Mouse (Mus musculus): ENCODE data around the gene Phf11b. TPM values are rescaled to one million over a fixed set of nuclear protein-coding genes. Genes with fewer than 3 reads are reported as not detected.
"Not testable (repeated sequence)": the region's sequence is repeated elsewhere in the genome, so short reads cannot be mapped to it uniquely, and the experiment has no call there.

Phf11b gene
- polyA plus RNA-seq (2011; ENCODE audit: insufficient read depth, insufficient read length, low replicate concordance, missing spikeins) = 3.3 and 10.0 TPM in 2 replicates

DNA sequence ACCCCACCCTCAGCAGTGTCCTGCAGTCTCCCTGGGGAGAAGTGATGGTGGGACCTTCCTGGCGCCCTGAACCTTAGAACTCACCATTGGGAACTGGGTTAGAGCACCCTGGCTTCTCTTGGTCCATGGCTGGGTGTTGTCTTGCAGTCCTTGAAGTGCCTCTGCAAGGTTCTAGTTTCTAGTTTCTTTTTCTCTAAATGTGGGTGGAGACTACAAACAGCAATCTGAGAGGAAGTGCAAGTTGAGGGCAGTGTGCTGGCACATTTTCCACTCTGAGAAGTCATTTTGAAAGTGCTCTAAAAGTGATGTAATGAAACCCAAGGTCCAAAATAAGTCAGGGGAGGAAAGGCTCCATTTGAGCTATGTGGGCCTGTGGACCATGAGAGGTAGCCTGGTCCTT lies at the start of gene Phf11b:
Gene Phf11b (minus strand): TSS at position 163 of the 400 bp plus-strand sequence.
- WGBS = 59% methylated on average over 1 of the region's 1 CpGs
- not testable (repeated sequence) for H3K4me1 ChIP-seq (ENCODE audit: control insufficient read depth, insufficient read depth, low read length)
- H3K4me3 ChIP-seq (replicated peaks; ENCODE audit: control insufficient read depth, low read depth, low read length) = peak within 1 kb of the TSS; percentile 47
- peak within 1 kb of the TSS; percentile 74 for H3K27ac ChIP-seq (ENCODE audit: control insufficient read depth, insufficient read depth, low read depth, low read length, poor library complexity)

- H3K27ac ChIP-seq (ENCODE audit: control insufficient read depth, insufficient read depth, low read depth, low read length, poor library complexity); H3K4me3 ChIP-seq (replicated peaks; ENCODE audit: control insufficient read depth, low read depth, low read length); H3K4me1 ChIP-seq (ENCODE audit: control insufficient read depth, insufficient read depth, low read length): not testable (repeated sequence)
- 87% methylated on average over 4 of the region's 4 CpGs for WGBS
Observed at GRCm38 (mm10) chr14:59390181-59390580, 49.0 kb upstream of the Phf11b start.

DNA sequence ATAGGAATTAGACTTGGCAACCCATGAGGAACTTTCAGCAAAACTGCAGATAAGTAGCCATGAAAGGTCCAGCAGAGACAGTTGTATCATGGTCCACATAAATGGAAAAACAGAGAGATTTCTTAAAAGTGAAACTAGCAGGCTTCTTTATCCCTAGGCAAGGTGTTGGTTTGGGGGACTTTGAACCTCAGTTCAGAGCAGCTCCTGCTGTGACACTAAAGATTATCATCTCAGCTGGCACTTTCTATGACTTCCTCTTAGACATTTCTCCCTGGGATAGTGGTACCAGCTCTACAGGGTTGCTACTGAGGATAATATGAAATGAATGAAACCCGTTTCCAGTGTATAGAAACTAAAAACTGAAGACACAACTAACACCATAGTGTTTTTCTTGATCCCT lies 48.4 kb upstream of the Phf11b start:
- 78% methylated on average over 1 of the region's 1 CpGs for WGBS
- H3K27ac ChIP-seq (ENCODE audit: control insufficient read depth, insufficient read depth, low read depth, low read length, poor library complexity) = no peak overlapping the region
- TF ChIP-seq POLR2A (IDR thresholded peaks at IDR 0.05; ENCODE audit: borderline replicate concordance, control insufficient read depth, low read depth, low read length) (no peak), CTCF (IDR thresholded peaks at IDR 0.05; ENCODE audit: control insufficient read depth, insufficient read depth, low read length) (no peak)
- no peak overlapping the region for H3K4me3 ChIP-seq (replicated peaks; ENCODE audit: control insufficient read depth, low read depth, low read length)
- H3K4me1 ChIP-seq (ENCODE audit: control insufficient read depth, insufficient read depth, low read length) = no peaks in the 10 kb centered on the region

DNA sequence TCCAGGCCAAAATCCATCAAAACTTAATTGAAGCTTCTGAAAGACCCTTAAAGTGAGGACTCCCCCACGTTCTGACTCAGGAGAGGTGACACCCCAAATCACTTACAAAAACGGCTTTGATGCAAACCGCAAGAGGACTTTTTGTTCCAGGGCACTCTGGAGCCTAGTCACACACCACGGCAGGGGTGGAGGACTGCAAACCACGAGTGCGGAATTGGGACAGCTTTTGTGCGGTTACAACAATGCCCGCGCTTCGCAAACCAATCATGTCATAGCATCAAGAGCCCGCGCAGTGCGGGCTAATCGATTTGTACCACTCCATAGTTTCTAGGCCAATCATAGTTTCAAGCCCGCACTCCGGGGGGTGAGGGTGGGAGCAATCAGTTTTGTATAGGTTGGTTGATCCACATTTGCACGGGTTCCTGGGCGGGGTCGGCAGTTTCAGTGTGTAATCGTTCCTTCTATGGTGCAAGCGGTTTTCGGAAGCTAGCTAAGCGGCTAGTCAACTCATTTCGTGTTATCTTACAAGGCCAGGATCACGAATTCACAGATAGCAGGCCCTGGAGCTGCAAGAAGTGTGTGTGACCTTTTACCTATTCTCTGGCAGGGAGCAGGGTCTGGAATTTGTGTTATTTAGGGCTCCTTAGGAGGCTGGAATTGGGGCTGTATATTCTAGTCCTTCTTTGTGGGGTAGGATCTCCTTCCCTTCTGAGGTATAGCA lies 29.4 kb upstream of the Phf11b start:
- H3K27ac ChIP-seq (ENCODE audit: control insufficient read depth, insufficient read depth, low read depth, low read length, poor library complexity) = no peak overlapping the region
- WGBS = 86% methylated on average over 25 of the region's 25 CpGs
- no peak overlapping the region for H3K4me3 ChIP-seq (replicated peaks; ENCODE audit: control insufficient read depth, low read depth, low read length)
- no peak for TF ChIP-seq CTCF (IDR thresholded peaks at IDR 0.05; ENCODE audit: control insufficient read depth, insufficient read depth, low read length)
- TF ChIP-seq POLR2A (IDR thresholded peaks at IDR 0.05; ENCODE audit: borderline replicate concordance, control insufficient read depth, low read depth, low read length) = no peak
- H3K4me1 ChIP-seq (ENCODE audit: control insufficient read depth, insufficient read depth, low read length) = no peaks in the 10 kb centered on the region

DNA sequence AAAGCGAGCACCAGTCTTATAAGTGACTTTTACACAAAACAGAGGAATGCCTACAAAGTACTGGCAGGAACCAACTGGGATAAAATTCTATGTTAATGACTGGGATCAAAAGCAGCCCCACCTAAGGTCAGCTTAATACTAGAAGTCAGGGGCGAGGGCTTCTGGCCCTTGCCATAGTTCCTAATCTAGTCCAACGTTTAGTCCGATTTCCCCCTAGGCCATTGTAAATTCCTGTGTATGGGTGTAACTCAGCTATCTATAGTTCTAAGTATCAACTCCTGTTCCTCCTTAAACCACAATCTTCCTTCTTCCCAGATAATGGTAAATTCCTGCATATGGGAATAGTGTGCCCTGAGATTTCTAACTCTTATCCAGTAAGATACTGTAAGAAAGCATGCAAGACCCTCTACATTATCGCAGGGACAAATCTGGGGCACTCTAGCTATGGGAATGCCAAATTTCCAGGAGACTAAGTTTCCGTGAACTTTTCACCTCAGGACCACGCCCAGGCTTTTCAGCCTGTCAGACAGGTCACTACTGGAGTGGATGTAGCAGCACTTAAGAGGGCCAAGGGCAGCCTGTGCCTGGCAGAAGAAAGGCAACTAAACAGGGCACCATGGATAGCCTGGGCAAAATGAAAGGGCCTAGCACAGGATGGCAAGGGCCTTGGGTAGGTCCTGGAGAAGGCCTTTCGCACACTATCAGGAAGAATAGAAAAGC lies 25.4 kb upstream of the Phf11b start:
- no peak for TF ChIP-seq CTCF (IDR thresholded peaks at IDR 0.05; ENCODE audit: control insufficient read depth, insufficient read depth, low read length)
- no peak for TF ChIP-seq POLR2A (IDR thresholded peaks at IDR 0.05; ENCODE audit: borderline replicate concordance, control insufficient read depth, low read depth, low read length)
- no peak overlapping the region for H3K27ac ChIP-seq (ENCODE audit: control insufficient read depth, insufficient read depth, low read depth, low read length, poor library complexity)
- WGBS = 82% methylated on average over 8 of the region's 8 CpGs
- no peak overlapping the region for H3K4me3 ChIP-seq (replicated peaks; ENCODE audit: control insufficient read depth, low read depth, low read length)
- H3K4me1 ChIP-seq (ENCODE audit: control insufficient read depth, insufficient read depth, low read length) = no peaks in the 10 kb centered on the region

DNA sequence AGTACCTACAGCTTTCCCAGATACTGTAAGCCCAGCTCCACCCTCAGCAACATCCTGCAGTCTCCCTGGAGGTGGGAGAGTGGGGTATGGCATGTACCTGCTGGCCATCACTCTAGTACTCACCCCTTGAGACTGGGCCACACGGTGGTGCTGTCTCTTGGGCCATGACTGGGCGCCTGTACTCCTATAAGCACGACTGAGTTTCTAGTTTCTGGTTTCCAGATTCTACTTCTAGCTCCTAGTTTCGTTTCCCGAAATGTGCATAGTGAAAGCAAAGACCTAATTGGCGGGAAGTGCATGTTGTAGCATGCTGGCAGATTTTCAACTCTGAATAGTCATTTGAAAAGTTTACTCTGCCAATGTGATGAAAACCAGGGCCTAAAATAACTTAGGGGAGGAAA lies 24.1 kb upstream of the Phf11b start, which contains the start of gene Phf11d:
Gene Phf11d (minus strand): TSS at position 227 of the 401 bp plus-strand sequence.
- Histone ChIP-seq H3K27ac (ENCODE audit: control insufficient read depth, insufficient read depth, low read depth, low read length, poor library complexity) (no peak within 1 kb of the TSS), H3K4me3 (replicated peaks; ENCODE audit: control insufficient read depth, low read depth, low read length) (peak within 1 kb of the TSS; percentile 24), H3K4me1 (ENCODE audit: control insufficient read depth, insufficient read depth, low read length) (no peaks in the 10 kb centered on the region)
- TF ChIP-seq POLR2A (IDR thresholded peaks at IDR 0.05; ENCODE audit: borderline replicate concordance, control insufficient read depth, low read depth, low read length) (no peak), CTCF (IDR thresholded peaks at IDR 0.05; ENCODE audit: control insufficient read depth, insufficient read depth, low read length) (no peak)
- WGBS = 65% methylated on average over 6 of the region's 6 CpGs

DNA sequence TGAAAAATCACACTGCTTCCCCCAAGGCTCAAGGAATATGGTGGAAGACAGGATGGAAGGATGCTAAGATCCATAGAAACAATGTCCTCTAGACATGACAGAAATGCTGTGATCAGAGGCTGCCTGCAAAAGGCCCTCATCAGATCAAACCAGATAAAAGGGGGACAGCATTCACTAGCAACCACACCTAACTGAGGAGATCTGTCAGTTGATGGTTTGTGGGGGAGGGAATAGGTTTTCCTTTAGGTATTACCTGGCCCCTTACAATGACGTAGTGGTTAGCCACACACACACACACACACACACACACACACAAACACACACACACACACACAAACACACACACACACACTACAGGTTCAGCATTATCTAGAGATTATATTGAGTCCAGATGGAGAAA lies 1.6 kb downstream of the Phf11b start:
- TF ChIP-seq POLR2A (IDR thresholded peaks at IDR 0.05; ENCODE audit: borderline replicate concordance, control insufficient read depth, low read depth, low read length) = no peak
- no peak for TF ChIP-seq CTCF (IDR thresholded peaks at IDR 0.05; ENCODE audit: control insufficient read depth, insufficient read depth, low read length)
- no peak overlapping the region for H3K4me3 ChIP-seq (replicated peaks; ENCODE audit: control insufficient read depth, low read depth, low read length)
- H3K4me1 ChIP-seq (ENCODE audit: control insufficient read depth, insufficient read depth, low read length) = no peaks in the 10 kb centered on the region
- H3K27ac ChIP-seq (ENCODE audit: control insufficient read depth, insufficient read depth, low read depth, low read length, poor library complexity) = no peak overlapping the region
- WGBS = 79% methylated on average over 1 of the region's 1 CpGs

- H3K4me3 ChIP-seq (replicated peaks; ENCODE audit: control insufficient read depth, low read depth, low read length); H3K4me1 ChIP-seq (ENCODE audit: control insufficient read depth, insufficient read depth, low read length); H3K27ac ChIP-seq (ENCODE audit: control insufficient read depth, insufficient read depth, low read depth, low read length, poor library complexity): not testable (repeated sequence)
- WGBS = 74% methylated on average over 3 of the region's 3 CpGs
Observed at GRCm38 (mm10) chr14:59336056-59336455, 5.1 kb downstream of the Phf11b start.

- not testable (repeated sequence) for H3K4me3 ChIP-seq (replicated peaks; ENCODE audit: control insufficient read depth, low read depth, low read length); H3K27ac ChIP-seq (ENCODE audit: control insufficient read depth, insufficient read depth, low read depth, low read length, poor library complexity); H3K4me1 ChIP-seq (ENCODE audit: control insufficient read depth, insufficient read depth, low read length)
- peak; percentile 40 for TF ChIP-seq CTCF (IDR thresholded peaks at IDR 0.05; ENCODE audit: control insufficient read depth, insufficient read depth, low read length)
- 83% methylated on average over 3 of the region's 3 CpGs for WGBS
Observed at GRCm38 (mm10) chr14:59330499-59330898, 10.7 kb downstream of the Phf11b start.

DNA sequence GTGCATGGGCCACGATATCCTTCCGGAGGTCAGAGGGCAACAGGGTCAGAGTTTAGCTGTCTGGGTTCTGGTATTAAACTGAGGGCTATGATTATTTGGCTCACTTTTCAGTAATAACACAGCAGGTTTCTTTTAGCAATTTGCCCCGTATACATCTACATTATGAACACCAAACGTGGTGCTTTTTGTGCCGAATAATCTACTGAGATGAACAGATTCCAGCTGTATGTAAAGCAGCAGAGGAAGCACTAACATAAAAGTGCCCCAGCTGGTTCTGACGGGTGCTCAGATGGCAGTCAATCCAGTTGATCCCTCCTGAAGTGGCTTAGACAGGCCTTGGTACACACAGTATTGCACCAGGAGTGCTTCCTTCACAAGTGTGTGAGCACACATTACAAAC lies 21.2 kb downstream of the Phf11b start:
- not testable (repeated sequence) for H3K27ac ChIP-seq (ENCODE audit: control insufficient read depth, insufficient read depth, low read depth, low read length, poor library complexity); H3K4me3 ChIP-seq (replicated peaks; ENCODE audit: control insufficient read depth, low read depth, low read length); H3K4me1 ChIP-seq (ENCODE audit: control insufficient read depth, insufficient read depth, low read length)
- WGBS = 84% methylated on average over 6 of the region's 6 CpGs

DNA sequence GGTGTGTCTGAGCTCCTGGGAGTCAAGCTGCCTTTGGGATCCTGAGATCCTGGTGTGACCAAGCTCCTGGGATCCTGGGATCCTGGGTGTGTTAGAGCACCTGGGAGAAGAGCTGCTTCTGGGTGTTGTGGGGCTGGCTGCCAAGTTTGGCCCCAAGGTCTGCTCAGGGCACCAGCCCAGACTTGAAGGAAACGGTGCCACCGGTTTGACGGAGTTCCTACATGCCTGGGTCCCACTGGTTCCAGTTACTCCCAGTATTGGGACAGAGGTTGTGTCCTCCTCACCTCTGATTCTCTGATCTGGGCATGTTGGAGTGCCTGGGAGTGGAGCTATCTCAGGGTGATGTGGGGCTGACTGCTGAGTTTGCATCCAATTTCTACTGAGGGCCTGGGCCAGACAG lies 22.1 kb downstream of the Phf11b start:
- 90% methylated on average over 3 of the region's 3 CpGs for WGBS
- not testable (repeated sequence) for H3K27ac ChIP-seq (ENCODE audit: control insufficient read depth, insufficient read depth, low read depth, low read length, poor library complexity); H3K4me3 ChIP-seq (replicated peaks; ENCODE audit: control insufficient read depth, low read depth, low read length); H3K4me1 ChIP-seq (ENCODE audit: control insufficient read depth, insufficient read depth, low read length)

- WGBS = 59% methylated on average over 1 of the region's 1 CpGs
- H3K4me3 ChIP-seq (replicated peaks; ENCODE audit: control insufficient read depth, low read depth, low read length); H3K4me1 ChIP-seq (ENCODE audit: control insufficient read depth, insufficient read depth, low read length); H3K27ac ChIP-seq (ENCODE audit: control insufficient read depth, insufficient read depth, low read depth, low read length, poor library complexity): not testable (repeated sequence)
Observed at GRCm38 (mm10) chr14:59297391-59297790, 43.8 kb downstream of the Phf11b start, which contains the start of gene Phf11a. Gene Phf11a (minus strand): TSS chr14:59297522.
